Mouse (Mus musculus) cortical plate, adult 2 months (tissue): Measurements from ENCODE around the gene Inpp5a.

ENCODE experiments used
- CTCF ChIP-seq: fragments of 200-500 bp; IDR thresholded peaks from 2 replicates; pipeline ENCODE4 v1.5.1; 2011; ENCODE audit warnings: mild to moderate bottlenecking, control low read depth, low read length; ENCODE audit not compliant: insufficient read depth; ENCODE audit errors: extremely low read depth
- POLR2A ChIP-seq: fragments of 200-500 bp; IDR thresholded peaks from 2 replicates; pipeline ENCODE4 v1.6.1; 2011; ENCODE audit warnings: mild to moderate bottlenecking, low read length, control low read depth; ENCODE audit not compliant: insufficient read depth; ENCODE audit errors: extremely low read depth

DNA sequence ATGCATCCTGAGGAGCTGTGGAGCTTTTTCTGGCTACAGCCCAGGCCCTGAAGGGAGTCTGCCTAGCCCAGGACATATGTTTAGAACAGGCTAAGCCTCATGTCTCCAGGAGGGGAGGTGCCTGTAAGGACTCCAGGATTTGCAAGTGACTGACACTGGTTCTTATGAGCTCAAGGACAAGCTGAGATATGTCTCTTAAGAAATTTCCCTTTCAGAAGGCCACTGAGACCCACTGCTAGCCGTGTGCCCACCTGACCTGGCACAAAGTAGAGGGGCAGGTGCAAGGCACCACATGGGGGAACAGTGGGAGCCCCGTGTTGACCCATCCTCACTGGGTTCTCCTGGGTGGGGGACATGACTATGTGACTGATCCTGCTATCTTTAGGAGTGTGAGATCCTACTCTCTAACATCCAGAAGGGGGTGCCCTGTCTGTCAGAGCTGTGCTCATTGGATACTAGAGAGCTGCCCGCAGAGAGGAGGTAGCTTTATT, 100.9 kb downstream of the Inpp5a start:
- TF ChIP-seq CTCF (no peak), POLR2A (no peak)
